Mouse (Mus musculus): Measurements from ENCODE around the gene Slc22a21.
"Not testable (repeated sequence)": the region's sequence is repeated elsewhere in the genome, so short reads cannot be mapped to it uniquely, and the experiment has no call there.

DNA sequence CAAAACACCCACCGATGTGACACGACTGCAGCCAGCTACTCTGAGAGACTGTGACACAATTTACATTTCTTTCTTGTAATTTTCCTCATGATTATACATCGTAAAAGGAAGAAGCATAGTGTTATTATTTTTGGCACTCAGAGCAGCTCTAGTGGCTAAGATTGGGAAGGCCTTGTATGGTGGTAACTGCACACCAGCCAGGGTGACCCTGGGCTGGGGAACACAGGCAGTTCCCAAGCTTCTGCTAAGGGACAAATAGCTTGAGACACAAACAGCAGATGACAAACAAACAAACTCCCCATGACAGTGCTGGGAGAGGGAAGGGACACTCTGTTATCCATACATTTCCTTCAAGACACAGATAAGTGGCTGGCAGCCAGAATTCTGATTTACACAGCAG lies 30.0 kb downstream of the Slc22a21 start:
- TF ChIP-seq POLR2A (IDR thresholded peaks at IDR 0.05; ENCODE audit: low read depth, low read length); CTCF (IDR thresholded peaks at IDR 0.05; ENCODE audit: extremely low read depth, insufficient read depth, insufficient read length, insufficient replicate concordance): not testable (repeated sequence)

All from spleen, adult 2 months (tissue).